Comparison of ENCODE assay signal across 8 mouse cellular contexts in the genomic region with DNA sequence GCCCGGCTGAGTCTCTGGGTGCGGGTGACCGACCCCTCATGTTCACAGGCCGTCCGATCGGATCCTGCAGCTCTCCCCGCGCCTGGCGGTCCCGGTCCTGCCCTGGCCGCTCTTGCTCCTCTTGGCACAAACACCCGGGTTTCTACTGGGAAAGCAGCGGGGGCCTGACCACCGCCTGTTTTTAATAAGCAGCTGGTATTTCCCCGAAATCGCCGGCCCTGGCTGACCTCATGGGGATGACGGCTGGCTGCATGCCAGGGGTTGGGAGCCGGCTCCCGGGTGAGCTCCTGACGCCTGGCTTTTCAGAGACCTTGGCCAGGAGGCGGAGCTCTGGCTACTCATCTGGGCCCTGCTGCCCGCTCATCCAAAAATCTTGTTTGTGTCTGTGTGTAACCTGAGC. TPM values are rescaled to one million over a fixed set of nuclear protein-coding genes. Genes with fewer than 3 reads are reported as not detected.
A peak's percentile ranks its signal among the peaks of the same experiment; 100 is the strongest.
DNase-seq lines count a peak whose midpoint lies in the region; ATAC-seq and TF ChIP-seq lines count a peak whose summit lies in the region.

No protein-coding gene starts in this region.

- H3K9me3 ChIP-seq in lung, embryonic 14.5 days (ENCODE audit: low read depth, low read length), result no peaks in the 10 kb centered on the region

- no peaks in the 10 kb centered on the region for H3K36me3 ChIP-seq in lung, embryonic 14.5 days (ENCODE audit: insufficient read depth)

- DNase-seq in MN1 (ENCODE audit: low spot score), result peak; percentile 96
- DNase-seq in cerebellum, adult 2 months, result peak; percentile 83 to 86
- peak; percentile 95 for DNase-seq in heart, postnatal 4 days
- peak; percentile 35 for DNase-seq in layer of hippocampus, adult 9-10 months (ENCODE audit: low spot score)
- peak; percentile 95 for DNase-seq in lung, embryonic 14.5 days
- DNase-seq in retina, embryonic 14.5 days (ENCODE audit: low spot score), result peak; percentile 74
- DNase-seq in B cell, adult 2 months, result no peak

- H3K27me3 ChIP-seq in cerebellum, adult 2 months (ENCODE audit: control insufficient read depth, insufficient read depth, low read length), result no peaks in the 10 kb centered on the region
- no peaks in the 10 kb centered on the region for H3K27me3 ChIP-seq in lung, embryonic 14.5 days (ENCODE audit: insufficient read depth, low read length)

- H3K4me1 ChIP-seq in cerebellum, adult 2 months (ENCODE audit: control insufficient read depth, insufficient read depth, low read length), result no peaks in the 10 kb centered on the region
- 0 out of 2 replicates have a peak, but pooled peaks cover 3% of the 10 kb centered on the region for H3K4me1 ChIP-seq in lung, embryonic 14.5 days (ENCODE audit: insufficient read depth)

- WGBS in cerebellum, adult 2 months, result under 1% methylated on average over 23 of the region's 23 CpGs
- 0% methylated on average over 23 of the region's 23 CpGs for WGBS in lung, embryonic 14.5 days

- no peak for TF ChIP-seq POLR2A in cerebellum, adult 2 months (IDR thresholded peaks at IDR 0.05; ENCODE audit: borderline replicate concordance, insufficient read depth, low read length)

- peak overlapping the region; percentile 68 for H3K4me3 ChIP-seq in cerebellum, adult 2 months (replicated peaks; ENCODE audit: insufficient read depth, low read depth, low read length)
- H3K4me3 ChIP-seq in lung, embryonic 14.5 days (ENCODE audit: low read depth, low read length), result peak overlapping the region; percentile 41

- H3K27ac ChIP-seq in cerebellum, adult 2 months (ENCODE audit: insufficient read depth, low read length), result no peak overlapping the region
- peak overlapping the region; percentile 63; the same call in 1 of the 2 replicates for H3K27ac ChIP-seq in lung, embryonic 14.5 days (ENCODE audit: low read depth)

- H3K9ac ChIP-seq in lung, embryonic 14.5 days, result peak overlapping the region; percentile 54

- H3K4me2 ChIP-seq in lung, embryonic 14.5 days, result peak overlapping the region; percentile 77

- ATAC-seq in frontal cortex, adult (ENCODE audit: low TSS enrichment), result peak; percentile 29; the same call in 1 of the 2 replicates
- ATAC-seq in lung, embryonic 14.5 days (ENCODE audit: insufficient read depth), result peak; percentile 80

- no peak for TF ChIP-seq CTCF in cerebellum, adult 2 months (IDR thresholded peaks at IDR 0.05; ENCODE audit: borderline replicate concordance, insufficient read depth, low read depth, low read length)
- no peak for TF ChIP-seq CTCF in lung, embryonic 14.5 days (IDR thresholded peaks at IDR 0.05; ENCODE audit: low read depth)

RNA-seq across cellular contexts. Expression of a gene that starts 16.2 kb away (rescaled TPM):
- not detected in 2 replicates for polyA plus RNA-seq in cerebellum, adult 2 months (2012; rRNA removed)
- not detected for total RNA-seq in heart, postnatal 4 days (2021)
- polyA plus RNA-seq in lung, embryonic 14.5 days (2014; fragmentation: Nextera tagmentation; extraction: Ambion mirVana), result not detected in 2 replicates

RNA-seq across cellular contexts. Expression of a gene that starts 32.1 kb away (rescaled TPM):
- not detected in 2 replicates for polyA plus RNA-seq in cerebellum, adult 2 months (2012; rRNA removed)
- not detected for total RNA-seq in heart, postnatal 4 days (2021)
- polyA plus RNA-seq in lung, embryonic 14.5 days (2014; fragmentation: Nextera tagmentation; extraction: Ambion mirVana), result not detected in 2 replicates

RNA-seq across cellular contexts. Expression of a gene that starts 34.8 kb away (rescaled TPM):
- polyA plus RNA-seq in cerebellum, adult 2 months (2012; rRNA removed), result 12.5 and 12.9 TPM in 2 replicates
- 10 to 100 TPM; 16.4 to 19.3 TPM for total RNA-seq in heart, postnatal 4 days (2021)
- polyA plus RNA-seq in lung, embryonic 14.5 days (2014; fragmentation: Nextera tagmentation; extraction: Ambion mirVana), result 88.6 and 97.8 TPM in 2 replicates

RNA-seq across cellular contexts. Expression of a gene that starts 40.1 kb away (rescaled TPM):
- polyA plus RNA-seq in cerebellum, adult 2 months (2012; rRNA removed), result 0.43 and 0.51 TPM in 2 replicates
- 1,000 to 10,000 TPM; 8,328 to 9,816 TPM for total RNA-seq in heart, postnatal 4 days (2021)
- polyA plus RNA-seq in lung, embryonic 14.5 days (2014; fragmentation: Nextera tagmentation; extraction: Ambion mirVana), result 1.9 TPM in 2 replicates

RNA-seq across cellular contexts. Expression of a gene that starts 44.8 kb away (rescaled TPM):
- polyA plus RNA-seq in cerebellum, adult 2 months (2012; rRNA removed), result 0.08 and 0.10 TPM in 2 replicates
- total RNA-seq in heart, postnatal 4 days (2021), result not detected
- not detected in 2 replicates for polyA plus RNA-seq in lung, embryonic 14.5 days (2014; fragmentation: Nextera tagmentation; extraction: Ambion mirVana)

Comparison
In these comparisons a context has a peak if more than half of its experiments do, and no peak if none do; other contexts are left out.
1. DNase-seq: peak in MN1 (single experiment), cerebellum, adult 2 months (2 of 2), heart, postnatal 4 days (single experiment), layer of hippocampus, adult 9-10 months (single experiment), lung, embryonic 14.5 days (single experiment) and retina, embryonic 14.5 days (single experiment); none in B cell, adult 2 months (0 of 2).